Mouse (Mus musculus) G1E (cell line): ENCODE data around the gene Kcnk7. TPM values are rescaled to one million over a fixed set of nuclear protein-coding genes. Genes with fewer than 3 reads are reported as not detected.

Source experiments
- ATAC-seq: 2 replicates; pipeline ENCODE4 v1.8.0; 2016; ENCODE audit warnings: mild to moderate bottlenecking; ENCODE audit not compliant: insufficient number of reproducible peaks, poor library complexity, low FRiP score, severe bottlenecking; ENCODE audit errors: extremely low read depth
- DNase-seq: peaks from one replicate; pipeline ENCODE4 v3.0.0; 2012; ENCODE audit warnings: low spot score
- H3K27me3 ChIP-seq: 2 replicates; pipeline ENCODE4 v1.6.1; 2012; ENCODE audit warnings: mild to moderate bottlenecking, low read length, inconsistent platforms; ENCODE audit not compliant: insufficient read depth
- H3K36me3 ChIP-seq: replicated peaks from 2 replicates; pipeline ENCODE3; 2012; ENCODE audit warnings: mild to moderate bottlenecking, inconsistent platforms
- H3K4me1 ChIP-seq: 2 replicates; pipeline ENCODE4 v1.6.1; 2012; ENCODE audit warnings: low read depth, low read length, inconsistent platforms, mixed read lengths; ENCODE audit not compliant: insufficient read depth
- H3K4me3 ChIP-seq: 2 replicates; pipeline ENCODE4 v1.5.1; 2012; ENCODE audit warnings: low read depth, mild to moderate bottlenecking, inconsistent platforms, low read length, moderate library complexity, mixed read lengths
- H3K9me3 ChIP-seq: replicated peaks from 2 replicates; pipeline ENCODE4 v1.6.1; 2012; ENCODE audit warnings: inconsistent platforms
- CTCF ChIP-seq: IDR thresholded peaks from 2 replicates; pipeline ENCODE4 v1.5.1; 2012; ENCODE audit warnings: low read depth, low read length, inconsistent platforms, mixed read lengths
- GATA1 ChIP-seq: IDR thresholded peaks from 2 replicates; pipeline ENCODE4 v1.6.1; 2012; ENCODE audit warnings: borderline replicate concordance, low read length, inconsistent platforms, mixed read lengths
- GATA2 ChIP-seq: IDR thresholded peaks from 2 replicates; pipeline ENCODE4 v1.6.1; 2012; ENCODE audit warnings: low read depth, low read length, inconsistent platforms, borderline replicate concordance
- POLR2AphosphoS5 ChIP-seq: IDR thresholded peaks from 2 replicates; pipeline ENCODE4 v1.6.1; 2012; ENCODE audit warnings: low read depth, low read length, inconsistent platforms; ENCODE audit not compliant: insufficient replicate concordance
- TAL1 ChIP-seq: conservative IDR thresholded peaks from 2 replicates; pipeline ENCODE4 v1.6.1; 2012; ENCODE audit warnings: low read depth, low read length, inconsistent platforms, mixed read lengths
- polyA plus RNA-seq: library from polyadenylated mRNA; stranded (reverse); fragments of >175 nt; gene quantifications from 2 replicates; pipeline ENCODE4 v1.2.3, GENCODE M21; 2012
- total RNA-seq, 2 experiments: library from RNA; stranded (forward) in 1 of 2; stranded (reverse) in 1 of 2; fragments of 200-1000 nt in 1 of 2; fragments of >200 nt in 1 of 2; fragmentation: Nextera tagmentation in 1 of 2; gene quantifications; 2 replicates each; pipeline ENCODE4 v1.2.3; 2014 to 2017

The Kcnk7 gene
- total and polyA plus RNA-seq, 3 experiments, result 0.07 TPM; not detected in 2

GRCm38 (mm10) chr19:5723934-5724548, 19.9 kb downstream of the Kcnk7 start:
- H3K4me1 ChIP-seq, result peaks cover 88% of the 10 kb centered on the region

GRCm38 (mm10) chr19:5724549-5724941, 20.4 kb downstream of the Kcnk7 start:
- ATAC-seq, result peak; percentile 66
- DNase-seq, result peak; percentile 92
- TF ChIP-seq GATA2 (no peak), POLR2AphosphoS5 (no peak), CTCF (no peak), GATA1 (no peak), TAL1 (no peak)
- no peaks in the 10 kb centered on the region for H3K27me3 ChIP-seq
- H3K4me3 ChIP-seq, result peak overlapping the region; percentile 77
- peaks cover 91% of the 10 kb centered on the region for H3K4me1 ChIP-seq
- no peaks in the 10 kb centered on the region for H3K9me3 ChIP-seq
- H3K36me3 ChIP-seq, result peaks cover 59% of the 10 kb centered on the region

More at GRCm38 (mm10) chr19:5723934-5724548, 19.9 kb downstream of the Kcnk7 start:
- H3K36me3 ChIP-seq, result peaks cover 63% of the 10 kb centered on the region
- DNase-seq (no peak), ATAC-seq (no peak)
- H3K27me3 ChIP-seq, result no peaks in the 10 kb centered on the region
- no peaks in the 10 kb centered on the region for H3K9me3 ChIP-seq
- no peak for TF ChIP-seq GATA2
- no peak for TF ChIP-seq POLR2AphosphoS5
- TF ChIP-seq GATA1, result no peak
- TF ChIP-seq TAL1, result no peak
- no peak for TF ChIP-seq CTCF
- peak overlapping the region; percentile 77 for H3K4me3 ChIP-seq

GRCm38 (mm10) chr19:5725029-5725707, 21.0 kb downstream of the Kcnk7 start:
- ATAC-seq (no peak), DNase-seq (peak; percentile 47)
- Histone ChIP-seq H3K36me3 (peaks cover 59% of the 10 kb centered on the region), H3K9me3 (no peaks in the 10 kb centered on the region), H3K4me3 (peak overlapping the region; percentile 77), H3K27me3 (no peaks in the 10 kb centered on the region), H3K4me1 (peaks cover 91% of the 10 kb centered on the region)
- TF ChIP-seq GATA1, result no peak
- no peak for TF ChIP-seq TAL1
- TF ChIP-seq POLR2AphosphoS5, result no peak

GRCm38 (mm10) chr19:5725767-5726515, 21.8 kb downstream of the Kcnk7 start, which contains the start of gene Ehbp1l1:
Gene Ehbp1l1, minus strand, starts transcription at chr19:5726317.
- DNase-seq (peak; percentile 80), ATAC-seq (no peak)
- Histone ChIP-seq H3K4me1 (peaks cover 91% of the 10 kb centered on the region), H3K9me3 (no peaks in the 10 kb centered on the region), H3K4me3 (peak within 1 kb of the TSS; percentile 86), H3K27me3 (no peaks in the 10 kb centered on the region), H3K36me3 (peaks cover 59% of the 10 kb centered on the region)
- no peak for TF ChIP-seq GATA1
- no peak for TF ChIP-seq CTCF
- TF ChIP-seq GATA2, result no peak
- no peak for TF ChIP-seq POLR2AphosphoS5
- TF ChIP-seq TAL1, result no peak

- ATAC-seq (no peak), DNase-seq (peak; percentile 63)
- H3K36me3 ChIP-seq, result peaks cover 52% of the 10 kb centered on the region
- peak overlapping the region; percentile 86; the same call in 1 of the 2 replicates for H3K4me3 ChIP-seq
- H3K4me1 ChIP-seq, result peaks cover 91% of the 10 kb centered on the region
- H3K27me3 ChIP-seq, result no peaks in the 10 kb centered on the region
- no peaks in the 10 kb centered on the region for H3K9me3 ChIP-seq
- TF ChIP-seq TAL1 (no peak; the same call in 1 of the 2 replicates), POLR2AphosphoS5 (no peak), CTCF (no peak), GATA1 (no peak), GATA2 (no peak)
Measured at GRCm38 (mm10) chr19:5726961-5727578, 22.9 kb downstream of the Kcnk7 start.

GRCm38 (mm10) chr19:5727701-5728100, 23.5 kb downstream of the Kcnk7 start:
- Histone ChIP-seq H3K4me1 (peaks cover 87% of the 10 kb centered on the region), H3K36me3 (peaks cover 45% of the 10 kb centered on the region), H3K27me3 (no peaks in the 10 kb centered on the region), H3K9me3 (no peaks in the 10 kb centered on the region), H3K4me3 (peak overlapping the region; percentile 86)
- ATAC-seq (no peak), DNase-seq (peak; percentile 51)
- no peak for TF ChIP-seq GATA1
- no peak for TF ChIP-seq TAL1
- peak; percentile 88 for TF ChIP-seq CTCF
